Comparison of ENCODE assay signal across 8 mouse cellular contexts in genomic region chr2:19275602-19276539, GRCm38 (mm10).
DNase-seq lines count a peak whose midpoint lies in the region; ATAC-seq and TF ChIP-seq lines count a peak whose summit lies in the region.

No protein-coding gene starts in this region.

- no peak overlapping the region for H3K4me3 ChIP-seq in G1E (ENCODE audit: low read depth, low read length)
- peak overlapping the region; percentile 43 for H3K4me3 ChIP-seq in forebrain, embryonic 15.5 days
- H3K4me3 ChIP-seq in neural tube, embryonic 14.5 days (ENCODE audit: low read depth, low read length), result peak overlapping the region; percentile 39
- H3K4me3 ChIP-seq in testis, adult 2 months (ENCODE audit: control insufficient read depth, low read depth, low read length), result peak overlapping the region; percentile 83

- no peak for TF ChIP-seq POLR2A in testis, adult 2 months (IDR thresholded peaks at IDR 0.05; ENCODE audit: control insufficient read depth, low read depth, low read length)

- H3K36me3 ChIP-seq in G1E (replicated peaks), result no peaks in the 10 kb centered on the region
- H3K36me3 ChIP-seq in forebrain, embryonic 15.5 days, result no peaks in the 10 kb centered on the region
- H3K36me3 ChIP-seq in neural tube, embryonic 14.5 days (ENCODE audit: control insufficient read depth, insufficient read depth, low read length), result no peaks in the 10 kb centered on the region
- H3K36me3 ChIP-seq in testis, adult 2 months (ENCODE audit: control insufficient read depth, insufficient read depth, low read length), result no peaks in the 10 kb centered on the region

- ATAC-seq in G1E (ENCODE audit: extremely low read depth, insufficient number of reproducible peaks, low FRiP score, poor library complexity, severe bottlenecking), result no peak
- peak; percentile 87 for ATAC-seq in forebrain, embryonic 15.5 days (replicated peaks)
- ATAC-seq in neural tube, embryonic 14.5 days (ENCODE audit: low read depth), result peak; percentile 90

- intact Hi-C loops in heart, postnatal 25 days (cut with DNase I), result loop anchor here (2.0 to 10.0 kb wide), 5 partner anchors 69 to 921 kb away; no protein-coding TSS in a partner anchor

- H3K27ac ChIP-seq in forebrain, embryonic 15.5 days (replicated peaks), result peak overlapping the region; percentile 83
- H3K27ac ChIP-seq in neural tube, embryonic 14.5 days (ENCODE audit: low read depth, low read length), result peak overlapping the region; percentile 63
- no peak overlapping the region for H3K27ac ChIP-seq in testis, adult 2 months (ENCODE audit: control insufficient read depth, insufficient read depth, low read depth, low read length)

- 9% methylated on average over 25 of the region's 25 CpGs for WGBS in forebrain, embryonic 15.5 days
- 8% methylated on average over 25 of the region's 25 CpGs for WGBS in neural tube, embryonic 14.5 days

- H3K4me1 ChIP-seq in G1E (ENCODE audit: insufficient read depth, low read depth, low read length), result peaks cover 5% of the 10 kb centered on the region
- peaks cover 2% of the 10 kb centered on the region; the same call in 1 of the 2 replicates for H3K4me1 ChIP-seq in forebrain, embryonic 15.5 days
- H3K4me1 ChIP-seq in neural tube, embryonic 14.5 days (ENCODE audit: control insufficient read depth, insufficient read depth, low read length), result no peaks in the 10 kb centered on the region
- H3K4me1 ChIP-seq in testis, adult 2 months (ENCODE audit: control insufficient read depth, insufficient read depth, low read length), result no peaks in the 10 kb centered on the region

- peak; percentile 23 for DNase-seq in G1E (ENCODE audit: low spot score)
- DNase-seq in cerebellum, adult 11-12 months, result peak; percentile 61
- peak; percentile 44 for DNase-seq in heart, postnatal 25 days (ENCODE audit: low spot score)
- peak; percentile 69 to 90 for DNase-seq in layer of hippocampus, adult 18-20 months (ENCODE audit: low spot score in 2 of 2)
- peak; percentile 57 to 60 for DNase-seq in lung, adult 18-20 months

- H3K4me2 ChIP-seq in forebrain, embryonic 15.5 days (replicated peaks), result peak overlapping the region; percentile 55
- peak overlapping the region; percentile 63 for H3K4me2 ChIP-seq in neural tube, embryonic 14.5 days (ENCODE audit: low read depth, low read length)

- TF ChIP-seq CTCF in G1E (IDR thresholded peaks at IDR 0.05; ENCODE audit: low read depth, low read length), result peak; percentile 16; the same call in 1 of the 2 replicates
- peak; percentile 80 for TF ChIP-seq CTCF in testis, adult 2 months (IDR thresholded peaks at IDR 0.05; ENCODE audit: control insufficient read depth, insufficient read depth, insufficient replicate concordance, low read depth, low read length)

- H3K27me3 ChIP-seq in G1E (ENCODE audit: insufficient read depth, low read length), result peaks cover 17% of the 10 kb centered on the region
- 0 out of 2 replicates have a peak, but pooled peaks cover 4% of the 10 kb centered on the region for H3K27me3 ChIP-seq in forebrain, embryonic 15.5 days
- H3K27me3 ChIP-seq in neural tube, embryonic 14.5 days (ENCODE audit: control insufficient read depth, insufficient read depth, low read length), result no peaks in the 10 kb centered on the region
- no peaks in the 10 kb centered on the region for H3K27me3 ChIP-seq in testis, adult 2 months (ENCODE audit: control insufficient read depth, insufficient read depth, low read length)

- H3K9me3 ChIP-seq in G1E (replicated peaks), result no peaks in the 10 kb centered on the region
- no peaks in the 10 kb centered on the region for H3K9me3 ChIP-seq in forebrain, embryonic 15.5 days
- H3K9me3 ChIP-seq in neural tube, embryonic 14.5 days (ENCODE audit: control insufficient read depth, low read length), result no peaks in the 10 kb centered on the region

- H3K9ac ChIP-seq in forebrain, embryonic 15.5 days (replicated peaks), result peak overlapping the region; percentile 57
- H3K9ac ChIP-seq in neural tube, embryonic 14.5 days (replicated peaks; ENCODE audit: low read depth, low read length), result peak overlapping the region; percentile 58

Comparison
In these comparisons a context has a peak if more than half of its experiments do, and no peak if none do; other contexts are left out.
1. DNase-seq: peak in every context shown above with its lines; median percentile 80 in layer of hippocampus, adult 18-20 months; 61 in cerebellum, adult 11-12 months; 58 in lung, adult 18-20 months; 44 in heart, postnatal 25 days; 23 in G1E.